Mouse (Mus musculus) liver, embryonic 11.5 days (tissue): ENCODE results near the gene Gm2696. TPM values are rescaled to one million over a fixed set of nuclear protein-coding genes. Genes with fewer than 3 reads are reported as not detected.
"Not testable (repeated sequence)": the region's sequence is repeated elsewhere in the genome, so short reads cannot be mapped to it uniquely, and the experiment has no call there.

Source experiments
- ATAC-seq: fragments of 200-750 bp; cut with Nextera tagmentation; replicated peaks from 2 replicates; pipeline ENCODE4 v1.8.0; 2017; ENCODE audit warnings: moderate number of reproducible peaks, mild to moderate bottlenecking, moderate TSS enrichment, moderate library complexity; ENCODE audit not compliant: low FRiP score
- DNase-seq: peaks from one replicate; pipeline ENCODE4 v3.0.0-alpha.2; 2017; ENCODE audit warnings: low spot score
- H3K27ac ChIP-seq: fragments of 300-500 bp; sonication (generic); 2 replicates; pipeline ENCODE4 v1.5.1; 2014; ENCODE audit warnings: mild to moderate bottlenecking, low read depth, low read length, control low read depth
- H3K27me3 ChIP-seq: fragments of 300-500 bp; sonication (generic); replicated peaks from 2 replicates; pipeline ENCODE4 v1.6.1; 2014; ENCODE audit warnings: low read length, mixed read lengths; ENCODE audit not compliant: control insufficient read depth, insufficient read depth
- H3K36me3 ChIP-seq: fragments of 300-500 bp; sonication (generic); 2 replicates; pipeline ENCODE4 v1.6.1; 2014; ENCODE audit warnings: mild to moderate bottlenecking, low read length, moderate library complexity, mixed read lengths; ENCODE audit not compliant: control insufficient read depth, insufficient read depth
- H3K4me1 ChIP-seq: fragments of 300-500 bp; sonication (generic); replicated peaks from 2 replicates; pipeline ENCODE4 v1.6.1; 2014; ENCODE audit warnings: low read length, mixed read lengths; ENCODE audit not compliant: control insufficient read depth, insufficient read depth
- H3K4me2 ChIP-seq: fragments of 300-500 bp; sonication (generic); 2 replicates; pipeline ENCODE4 v1.6.1; 2014; ENCODE audit warnings: mild to moderate bottlenecking, control low read depth, moderate library complexity
- H3K4me3 ChIP-seq: fragments of 300-500 bp; sonication (generic); 2 replicates; pipeline ENCODE4 v1.5.1; 2014; ENCODE audit warnings: low read depth, low read length, control low read depth
- H3K9ac ChIP-seq: fragments of 300-500 bp; sonication (generic); 2 replicates; pipeline ENCODE4 v1.6.1; 2014; ENCODE audit warnings: low read depth, low read length, control low read depth
- H3K9me3 ChIP-seq: fragments of 300-500 bp; sonication (generic); 2 replicates; pipeline ENCODE4 v1.6.1; 2016; ENCODE audit warnings: low read length, inconsistent platforms, mixed read lengths; ENCODE audit not compliant: control insufficient read depth
- WGBS: fragments of 180-500 bp; shearing (Covaris S2); extraction: QIAGEN DNeasy Blood & Tissue Kit; methylation state at CpG from one replicate; pipeline ENCODE4 v1.1.7; 2014; 5-methylcytosine and 5-hydroxymethylcytosine counted together
- polyA plus RNA-seq: library from polyadenylated mRNA; unstranded; fragments of >200 nt; fragmentation: Nextera tagmentation; extraction: Ambion mirVana; gene quantifications from 2 replicates; pipeline ENCODE4 v1.2.1, GENCODE M21; 2014

Gm2696 gene
- not detected in 2 replicates for polyA plus RNA-seq

GRCm38 (mm10) chr10:77814382-77814781 lies at the start of gene Gm2696:
Gene Gm2696 (plus strand): TSS chr10:77814682.
- no peak for ATAC-seq
- Histone ChIP-seq H3K4me1 (no peaks in the 10 kb centered on the region), H3K4me2 (no peak within 1 kb of the TSS), H3K4me3 (no peak within 1 kb of the TSS), H3K9me3 (no peaks in the 10 kb centered on the region), H3K36me3 (no peaks in the 10 kb centered on the region), H3K27me3 (no peaks in the 10 kb centered on the region), H3K9ac (no peak within 1 kb of the TSS), H3K27ac (no peak within 1 kb of the TSS)
- 38% methylated on average over 4 of the region's 4 CpGs for WGBS
- no peak for DNase-seq

- whole genome bisulfite sequencing, result 62% methylated on average over 1 of the region's 1 CpGs
- no peaks in the 10 kb centered on the region for H3K27me3 ChIP-seq
- H3K4me1 ChIP-seq, result no peaks in the 10 kb centered on the region
- no peaks in the 10 kb centered on the region for H3K36me3 ChIP-seq
- H3K9me3 ChIP-seq, result no peaks in the 10 kb centered on the region
- ATAC-seq (no peak), DNase-seq (no peak)
- no peak overlapping the region for H3K27ac ChIP-seq
- no peak overlapping the region for H3K4me2 ChIP-seq
- H3K4me3 ChIP-seq, result no peak overlapping the region
- H3K9ac ChIP-seq, result no peak overlapping the region
Measured at GRCm38 (mm10) chr10:77769727-77770126, 44.8 kb upstream of the Gm2696 start.

GRCm38 (mm10) chr10:77771225-77771624 lies 43.3 kb upstream of the Gm2696 start, which contains the start of gene Gm3238:
Gene Gm3238 (minus strand): TSS chr10:77771325.
- H3K36me3 ChIP-seq, H3K4me1 ChIP-seq, H3K4me2 ChIP-seq, H3K9me3 ChIP-seq, H3K27me3 ChIP-seq, ATAC-seq, H3K9ac ChIP-seq, H3K27ac ChIP-seq, H3K4me3 ChIP-seq, DNase-seq: not testable (repeated sequence)
- 20% methylated on average over 1 of the region's 1 CpGs for WGBS

GRCm38 (mm10) chr10:77772142-77772541 lies 42.3 kb upstream of the Gm2696 start:
- ATAC-seq, H3K27me3 ChIP-seq, H3K4me1 ChIP-seq, H3K4me3 ChIP-seq, H3K9ac ChIP-seq, DNase-seq, H3K4me2 ChIP-seq, H3K9me3 ChIP-seq, H3K36me3 ChIP-seq, H3K27ac ChIP-seq: not testable (repeated sequence)
- 78% methylated on average over 1 of the region's 3 CpGs for WGBS

- not testable (repeated sequence) for H3K36me3 ChIP-seq, H3K27ac ChIP-seq, H3K9me3 ChIP-seq, H3K4me2 ChIP-seq, H3K4me3 ChIP-seq, H3K4me1 ChIP-seq, H3K27me3 ChIP-seq, ATAC-seq, DNase-seq, H3K9ac ChIP-seq
- 36% methylated on average over 1 of the region's 1 CpGs for WGBS
Measured at GRCm38 (mm10) chr10:77776844-77777243, 37.6 kb upstream of the Gm2696 start, which contains the start of gene Gm7138. Gene Gm7138 (minus strand): TSS chr10:77776944.

GRCm38 (mm10) chr10:77782442-77782841 lies 32.0 kb upstream of the Gm2696 start, which contains the start of gene Gm3250:
Gene Gm3250 (minus strand): TSS chr10:77782542.
- ATAC-seq, result not testable (repeated sequence)

GRCm38 (mm10) chr10:77783396-77783795 lies 31.1 kb upstream of the Gm2696 start:
- WGBS, result 75% methylated on average over 1 of the region's 3 CpGs
- DNase-seq, H3K9me3 ChIP-seq, ATAC-seq, H3K27me3 ChIP-seq, H3K4me2 ChIP-seq, H3K36me3 ChIP-seq, H3K4me3 ChIP-seq, H3K27ac ChIP-seq, H3K4me1 ChIP-seq, H3K9ac ChIP-seq: not testable (repeated sequence)

More at GRCm38 (mm10) chr10:77782442-77782841, 32.0 kb upstream of the Gm2696 start, which contains the start of gene Gm3250:
- not testable (repeated sequence) for H3K4me1 ChIP-seq, H3K36me3 ChIP-seq, H3K9ac ChIP-seq, H3K27ac ChIP-seq, H3K4me3 ChIP-seq, H3K27me3 ChIP-seq, H3K4me2 ChIP-seq, DNase-seq, H3K9me3 ChIP-seq
- WGBS, result 38% methylated on average over 1 of the region's 1 CpGs

- 40% methylated on average over 1 of the region's 1 CpGs for WGBS
- H3K9me3 ChIP-seq, H3K36me3 ChIP-seq, H3K27me3 ChIP-seq, H3K4me1 ChIP-seq, H3K4me3 ChIP-seq, DNase-seq, H3K9ac ChIP-seq, H3K4me2 ChIP-seq, ATAC-seq, H3K27ac ChIP-seq: not testable (repeated sequence)
Measured at GRCm38 (mm10) chr10:77787876-77788275, 26.6 kb upstream of the Gm2696 start, which contains the start of gene Gm7137. Gene Gm7137 (minus strand): TSS chr10:77788200.

- no peaks in the 10 kb centered on the region for H3K4me1 ChIP-seq
Measured at GRCm38 (mm10) chr10:77788621-77789020, 25.9 kb upstream of the Gm2696 start.

More at GRCm38 (mm10) chr10:77788621-77789020, 25.9 kb upstream of the Gm2696 start:
- DNase-seq (no peak), ATAC-seq (no peak)
- Histone ChIP-seq H3K36me3 (no peaks in the 10 kb centered on the region), H3K9me3 (no peaks in the 10 kb centered on the region), H3K27ac (no peak overlapping the region), H3K27me3 (no peaks in the 10 kb centered on the region), H3K9ac (no peak overlapping the region), H3K4me2 (no peak overlapping the region), H3K4me3 (no peak overlapping the region)
- WGBS, result 70% methylated on average over 2 of the region's 2 CpGs
